Mouse (Mus musculus): ENCODE results near the gene Ptpn1.

DNA sequence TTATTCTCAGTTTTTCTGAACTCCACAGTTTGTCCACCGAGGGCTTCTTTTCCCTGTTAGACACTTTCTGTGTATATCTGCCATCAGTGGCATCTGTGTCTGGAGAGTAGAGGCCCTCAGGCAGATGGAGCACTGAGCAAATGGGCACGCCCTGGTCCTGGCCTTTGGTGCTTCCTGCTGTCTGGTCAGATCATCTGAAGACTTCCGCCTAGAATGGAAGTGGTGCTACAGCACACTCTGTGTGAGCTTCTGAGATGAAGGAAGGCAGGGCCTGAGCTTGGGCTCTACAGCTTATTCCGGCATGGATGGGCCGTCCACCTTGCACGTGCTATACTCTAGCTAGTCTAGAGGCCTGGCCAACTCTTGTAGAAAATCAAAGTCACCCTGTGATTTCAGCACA, 30.5 kb downstream of the Ptpn1 start:
- TF ChIP-seq CTCF (IDR thresholded peaks at IDR 0.05; ENCODE audit: extremely low read depth, insufficient read length, insufficient replicate concordance, low read depth, low read length) (no peak), POLR2A (IDR thresholded peaks at IDR 0.05; ENCODE audit: low read depth, low read length) (no peak)
